Mouse (Mus musculus) kidney, embryonic 15.5 days (tissue): Measurements from ENCODE around the gene Cadm1. TPM values are rescaled to one million over a fixed set of nuclear protein-coding genes. Genes with fewer than 3 reads are reported as not detected.

ENCODE experiments used
- ATAC-seq: fragments of 200-750 bp; cut with Nextera tagmentation; replicated peaks from 2 replicates; pipeline ENCODE4 v1.8.0; 2017; ENCODE audit warnings: moderate TSS enrichment; ENCODE audit not compliant: low FRiP score
- H3K27ac ChIP-seq: fragments of 300-500 bp; sonication (generic); 2 replicates; pipeline ENCODE4 v1.5.1; 2015; ENCODE audit warnings: mild to moderate bottlenecking, inconsistent platforms
- H3K27me3 ChIP-seq: fragments of 300-500 bp; sonication (generic); 2 replicates; pipeline ENCODE4 v1.6.1; 2015; ENCODE audit warnings: inconsistent platforms
- H3K36me3 ChIP-seq: fragments of 300-500 bp; sonication (generic); 2 replicates; pipeline ENCODE4 v1.6.1; 2015; ENCODE audit warnings: inconsistent platforms
- H3K4me1 ChIP-seq: fragments of 300-500 bp; sonication (generic); 2 replicates; pipeline ENCODE4 v1.6.1; 2015; ENCODE audit warnings: inconsistent platforms
- H3K4me2 ChIP-seq: fragments of 300-500 bp; sonication (generic); 2 replicates; pipeline ENCODE4 v1.6.1; 2015; ENCODE audit warnings: moderate library complexity, mild to moderate bottlenecking, inconsistent platforms
- H3K4me3 ChIP-seq: fragments of 300-500 bp; sonication (generic); replicated peaks from 2 replicates; pipeline ENCODE4 v1.5.1; 2015; ENCODE audit warnings: mild to moderate bottlenecking, inconsistent platforms
- H3K9ac ChIP-seq: fragments of 300-500 bp; sonication (generic); 2 replicates; pipeline ENCODE4 v1.6.1; 2015; ENCODE audit warnings: mild to moderate bottlenecking, inconsistent platforms
- H3K9me3 ChIP-seq: fragments of 300-500 bp; sonication (generic); replicated peaks from 2 replicates; pipeline ENCODE4 v1.6.1; 2016; ENCODE audit warnings: inconsistent platforms
- WGBS: fragments of 180-500 bp; shearing (Covaris S2); methylation state at CpG from one replicate; pipeline ENCODE4 v1.1.7; 2015; ENCODE audit warnings: mixed read lengths; 5-methylcytosine and 5-hydroxymethylcytosine counted together
- polyA plus RNA-seq: library from polyadenylated mRNA; unstranded; fragments of >200 nt; fragmentation: Nextera tagmentation; extraction: Ambion mirVana; gene quantifications from 2 replicates; pipeline ENCODE4 v1.2.1, GENCODE M21; 2015

Gene Cadm1
- polyA plus RNA-seq, 1 experiment from 2014 or later, result 72.2 TPM

DNA sequence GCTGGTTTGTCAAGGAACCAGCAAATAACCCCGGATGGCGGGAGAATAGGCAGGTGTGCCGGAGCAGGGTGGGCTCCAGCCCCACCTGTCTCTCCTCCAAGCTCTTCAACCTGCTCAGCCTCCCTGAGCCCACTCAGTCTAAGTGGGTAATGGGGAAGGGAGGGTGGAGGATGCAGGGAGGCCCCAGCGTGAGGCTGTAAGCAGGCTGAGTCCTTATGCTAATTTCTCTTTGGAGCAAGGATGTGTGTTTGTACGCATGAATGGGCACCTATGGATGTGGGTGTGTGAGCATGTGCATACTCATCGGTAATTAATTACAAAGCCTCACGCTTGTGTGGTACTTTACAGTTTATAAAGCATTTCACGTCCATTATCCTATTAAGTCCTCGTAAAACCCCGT, 370.8 kb downstream of the Cadm1 start:
- no peaks in the 10 kb centered on the region for H3K9me3 ChIP-seq
- H3K4me2 ChIP-seq, result no peak overlapping the region
- no peaks in the 10 kb centered on the region for H3K27me3 ChIP-seq
- no peak overlapping the region for H3K9ac ChIP-seq
- no peaks in the 10 kb centered on the region for H3K36me3 ChIP-seq
- H3K4me3 ChIP-seq, result no peak overlapping the region
- ATAC-seq, result no peak
- H3K4me1 ChIP-seq, result peaks cover 32% of the 10 kb centered on the region
- H3K27ac ChIP-seq, result no peak overlapping the region
- WGBS, result 65% methylated on average over 10 of the region's 10 CpGs

DNA sequence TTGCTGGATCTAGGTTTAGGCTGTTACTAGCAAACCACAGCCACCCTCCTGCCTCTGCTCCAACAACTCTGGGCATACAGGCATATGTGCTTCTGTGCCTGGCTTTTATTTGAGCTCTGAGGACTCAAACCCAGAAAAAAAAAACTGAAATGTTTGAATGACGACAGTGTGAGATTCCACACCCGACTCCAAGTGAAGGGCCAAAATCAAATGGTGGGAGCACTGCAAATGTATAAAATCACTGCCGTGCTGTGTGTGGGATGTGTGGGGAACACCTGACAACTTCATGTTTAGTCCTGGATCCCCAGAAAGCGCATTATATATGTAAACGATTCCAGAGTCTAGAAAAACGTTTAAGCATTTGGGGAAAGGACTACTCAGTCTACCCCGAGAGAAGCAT, 373.7 kb downstream of the Cadm1 start:
- ATAC-seq, result no peak
- peaks cover 27% of the 10 kb centered on the region for H3K4me1 ChIP-seq
- 60% methylated on average over 7 of the region's 7 CpGs for WGBS
- H3K27me3 ChIP-seq, result 0 out of 2 replicates have a peak, but pooled peaks cover under 1% of the 10 kb centered on the region
- no peak overlapping the region for H3K27ac ChIP-seq
- H3K9ac ChIP-seq, result no peak overlapping the region
- H3K36me3 ChIP-seq, result no peaks in the 10 kb centered on the region
- no peaks in the 10 kb centered on the region for H3K9me3 ChIP-seq
- no peak overlapping the region for H3K4me3 ChIP-seq
- H3K4me2 ChIP-seq, result no peak overlapping the region

DNA sequence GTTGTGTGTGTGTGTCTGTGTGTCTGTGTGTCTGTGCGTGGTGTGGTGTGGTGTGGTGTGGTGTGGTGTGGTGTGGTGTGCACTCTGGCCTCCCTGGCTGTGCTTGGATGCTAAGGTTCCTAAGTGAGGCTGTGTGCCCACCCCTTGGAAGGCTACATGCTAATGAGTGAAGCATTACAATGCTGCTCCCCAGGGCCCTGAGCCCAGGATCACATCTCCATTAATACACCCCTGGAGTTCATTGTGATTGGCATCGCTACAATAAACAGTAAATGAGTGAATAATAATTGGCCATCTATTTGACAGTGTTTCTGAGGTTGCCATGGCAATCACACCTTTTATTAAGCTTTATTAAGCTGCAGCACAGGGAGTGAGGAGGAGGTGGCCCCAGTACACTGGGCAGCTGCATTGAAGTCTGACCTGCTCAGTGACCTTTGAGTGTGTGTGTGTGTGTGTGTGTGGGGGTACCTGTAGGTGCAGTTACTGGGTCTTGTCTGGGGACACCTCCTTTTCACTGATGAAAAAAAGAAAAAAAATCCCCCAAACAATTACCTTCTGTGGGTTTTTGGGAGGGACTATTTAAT, 374.5 kb downstream of the Cadm1 start:
- H3K27ac ChIP-seq, result no peak overlapping the region
- ATAC-seq, result no peak
- no peaks in the 10 kb centered on the region for H3K9me3 ChIP-seq
- no peak overlapping the region for H3K4me3 ChIP-seq
- peaks cover 5% of the 10 kb centered on the region; the same call in 1 of the 2 replicates for H3K27me3 ChIP-seq
- H3K36me3 ChIP-seq, result no peaks in the 10 kb centered on the region
- no peak overlapping the region for H3K4me2 ChIP-seq
- 68% methylated on average over 2 of the region's 2 CpGs for WGBS
- peaks cover 27% of the 10 kb centered on the region for H3K4me1 ChIP-seq
- no peak overlapping the region for H3K9ac ChIP-seq

DNA sequence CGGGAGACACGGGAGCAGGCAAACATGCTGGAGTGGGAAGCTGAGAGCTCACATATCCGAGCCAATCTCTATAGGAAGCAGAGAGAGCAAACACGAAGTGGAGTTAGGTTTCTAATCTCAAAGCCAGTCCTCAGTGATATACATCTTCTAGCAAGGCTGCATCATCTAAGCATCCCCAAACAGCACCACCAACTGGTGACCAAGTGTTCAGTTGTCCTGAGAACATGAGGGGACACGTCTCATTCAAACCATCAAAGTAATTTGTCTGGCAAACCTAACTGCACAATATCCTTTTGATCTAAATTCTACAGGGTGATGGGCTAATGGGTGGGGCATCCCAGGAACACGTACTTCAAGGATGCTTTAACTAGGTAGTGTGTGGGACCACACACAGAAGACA, 376.5 kb downstream of the Cadm1 start:
- Histone ChIP-seq H3K4me2 (no peak overlapping the region), H3K4me1 (peaks cover 23% of the 10 kb centered on the region), H3K9ac (no peak overlapping the region), H3K9me3 (no peaks in the 10 kb centered on the region), H3K4me3 (no peak overlapping the region), H3K27ac (no peak overlapping the region), H3K27me3 (peaks cover 11% of the 10 kb centered on the region), H3K36me3 (no peaks in the 10 kb centered on the region)
- no peak for ATAC-seq
- 37% methylated on average over 6 of the region's 6 CpGs for WGBS
